Mouse (Mus musculus) kidney, embryonic 16.5 days (tissue): ENCODE measurements around the gene Alk. TPM values are rescaled to one million over a fixed set of nuclear protein-coding genes. Genes with fewer than 3 reads are reported as not detected.

Source experiments
- ATAC-seq: fragments of 200-750 bp; cut with Nextera tagmentation; 2 replicates; pipeline ENCODE4 v1.8.0; 2017; ENCODE audit warnings: moderate TSS enrichment; ENCODE audit not compliant: low FRiP score, low TSS enrichment
- H3K27ac ChIP-seq: fragments of 300-500 bp; sonication (generic); 2 replicates; pipeline ENCODE4 v1.5.1; 2014; ENCODE audit warnings: low read length
- H3K27me3 ChIP-seq: fragments of 300-500 bp; sonication (generic); 2 replicates; pipeline ENCODE4 v1.6.1; 2014; ENCODE audit warnings: low read length, control low read depth, mixed read lengths; ENCODE audit not compliant: insufficient read depth
- H3K36me3 ChIP-seq: fragments of 300-500 bp; sonication (generic); 2 replicates; pipeline ENCODE4 v1.6.1; 2014; ENCODE audit warnings: low read length, control low read depth, mixed read lengths; ENCODE audit not compliant: insufficient read depth
- H3K4me1 ChIP-seq: fragments of 300-500 bp; sonication (generic); 2 replicates; pipeline ENCODE4 v1.6.1; 2014; ENCODE audit warnings: low read length, control low read depth, mixed read lengths; ENCODE audit not compliant: insufficient read depth
- H3K4me2 ChIP-seq: fragments of 300-500 bp; sonication (generic); replicated peaks from 2 replicates; pipeline ENCODE4 v1.6.1; 2014; ENCODE audit warnings: low read depth, low read length
- H3K4me3 ChIP-seq: fragments of 300-500 bp; sonication (generic); 2 replicates; pipeline ENCODE4 v1.5.1; 2014; ENCODE audit warnings: mild to moderate bottlenecking, low read length
- H3K9ac ChIP-seq: fragments of 300-500 bp; sonication (generic); replicated peaks from 2 replicates; pipeline ENCODE4 v1.6.1; 2014; ENCODE audit warnings: low read length
- H3K9me3 ChIP-seq: fragments of 300-500 bp; sonication (generic); 2 replicates; pipeline ENCODE4 v1.6.1; 2016; ENCODE audit warnings: low read length, control low read depth
- WGBS: fragments of 180-500 bp; shearing (Covaris S2); extraction: QIAGEN DNeasy Blood & Tissue Kit; methylation state at CpG from one replicate; pipeline ENCODE4 v1.1.7; 2014; 5-methylcytosine and 5-hydroxymethylcytosine counted together
- polyA plus RNA-seq: library from polyadenylated mRNA; unstranded; fragments of >200 nt; fragmentation: Nextera tagmentation; extraction: Ambion mirVana; gene quantifications from 2 replicates; pipeline ENCODE4 v1.2.1, GENCODE M21; 2015

The Alk gene
- polyA plus RNA-seq, 1 experiment from 2014 or later = 0.19 TPM

DNA sequence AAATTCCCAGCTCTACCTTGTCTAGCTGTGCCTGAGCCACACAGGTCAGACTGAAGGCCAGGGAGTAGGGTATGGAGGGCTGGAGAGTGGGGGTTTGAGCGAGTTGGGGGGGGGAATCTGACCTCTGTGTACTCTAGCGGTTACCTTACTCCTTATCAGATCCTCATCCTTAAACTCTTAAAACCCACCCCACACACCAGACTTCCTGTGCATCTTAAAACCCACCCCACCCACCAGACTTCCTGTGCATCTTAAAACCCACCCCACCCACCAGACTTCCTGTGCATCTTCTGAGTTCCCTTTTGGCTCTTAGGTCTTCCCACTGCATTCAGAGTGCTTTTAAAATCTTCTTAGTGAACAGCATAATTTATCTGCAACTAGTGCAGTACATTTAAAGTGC, 422.0 kb downstream of the Alk start:
- WGBS = 51% methylated on average over 2 of the region's 2 CpGs
- H3K4me1 ChIP-seq = no peaks in the 10 kb centered on the region
- no peak overlapping the region for H3K9ac ChIP-seq
- no peak overlapping the region for H3K27ac ChIP-seq
- H3K4me3 ChIP-seq = no peak overlapping the region
- no peaks in the 10 kb centered on the region for H3K9me3 ChIP-seq
- no peak for ATAC-seq
- no peaks in the 10 kb centered on the region for H3K27me3 ChIP-seq
- H3K4me2 ChIP-seq = no peak overlapping the region
- H3K36me3 ChIP-seq = no peaks in the 10 kb centered on the region

DNA sequence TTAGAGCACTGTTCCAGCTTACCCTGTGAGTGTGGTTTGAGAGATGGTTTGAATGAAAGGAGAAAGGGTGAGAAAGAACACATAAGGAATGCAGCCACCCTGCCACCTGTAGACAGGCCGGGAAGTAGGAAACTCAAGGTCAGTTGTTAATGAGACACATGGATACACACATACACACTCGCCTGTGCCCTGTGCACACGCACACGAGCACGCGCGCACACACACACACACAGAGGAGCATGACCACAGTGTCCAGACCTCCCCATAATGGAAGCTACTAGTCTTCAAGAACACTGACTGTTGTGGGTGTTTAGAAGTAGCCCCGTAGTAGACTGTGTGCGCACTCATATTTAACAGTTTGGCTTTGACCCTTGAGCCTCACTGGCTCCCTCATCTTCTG, 424.2 kb downstream of the Alk start:
- 92% methylated on average over 9 of the region's 9 CpGs for WGBS
- no peak overlapping the region for H3K27ac ChIP-seq

DNA sequence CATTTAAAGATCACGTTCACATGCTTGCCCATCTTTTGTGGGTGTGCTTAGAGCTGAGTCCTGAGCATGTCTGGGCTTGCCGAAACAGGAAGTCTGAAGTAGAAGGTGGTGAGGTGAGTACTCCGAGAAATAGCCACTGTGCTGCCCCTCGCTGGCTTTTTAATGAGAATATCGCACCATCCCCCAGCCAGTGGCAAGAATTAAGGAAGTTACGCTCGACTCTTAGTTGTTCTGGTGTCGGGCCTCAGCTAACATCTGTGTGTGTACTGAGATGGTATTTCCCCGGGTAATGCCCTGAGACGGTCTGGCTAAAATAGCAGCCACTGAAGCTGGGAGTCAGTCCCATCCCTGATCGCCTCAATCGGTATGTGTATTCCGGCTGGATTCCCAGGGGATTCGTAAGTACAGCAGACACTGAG, 424.7 kb downstream of the Alk start:
- Histone ChIP-seq H3K9me3 (no peaks in the 10 kb centered on the region), H3K4me3 (no peak overlapping the region)
- ATAC-seq = no peak

More for the DNA sequence above, 424.2 kb downstream of the Alk start:
- no peak overlapping the region for H3K9ac ChIP-seq
- no peak overlapping the region for H3K4me2 ChIP-seq
- no peaks in the 10 kb centered on the region for H3K36me3 ChIP-seq
- H3K9me3 ChIP-seq = no peaks in the 10 kb centered on the region
- no peak for ATAC-seq
- H3K27me3 ChIP-seq = no peaks in the 10 kb centered on the region
- H3K4me3 ChIP-seq = no peak overlapping the region
- H3K4me1 ChIP-seq = no peaks in the 10 kb centered on the region

DNA sequence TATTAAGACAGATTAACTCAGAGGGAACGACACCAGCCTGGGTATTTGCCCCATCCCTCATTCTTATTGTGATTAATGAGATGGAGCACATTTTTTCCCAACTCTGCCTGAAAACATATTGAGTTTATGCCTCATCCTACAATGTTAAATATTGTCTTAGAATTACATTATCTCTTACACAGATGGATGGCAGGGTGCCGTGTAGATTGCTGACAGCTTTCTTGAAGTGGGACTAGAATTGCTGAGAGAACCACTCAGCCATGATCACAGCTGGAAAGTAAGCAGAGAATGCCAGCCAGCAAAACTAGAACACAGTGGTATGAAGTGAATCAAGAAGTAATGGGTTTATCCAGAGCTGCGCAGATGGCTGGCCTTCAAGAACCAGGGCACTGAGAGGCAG, 430.6 kb downstream of the Alk start:
- no peaks in the 10 kb centered on the region for H3K36me3 ChIP-seq
- H3K4me2 ChIP-seq = no peak overlapping the region
- H3K27me3 ChIP-seq = no peaks in the 10 kb centered on the region
- no peak for ATAC-seq
- H3K9me3 ChIP-seq = no peaks in the 10 kb centered on the region
- no peak overlapping the region for H3K9ac ChIP-seq
- no peaks in the 10 kb centered on the region for H3K4me1 ChIP-seq
- H3K27ac ChIP-seq = no peak overlapping the region
- H3K4me3 ChIP-seq = no peak overlapping the region
- WGBS = 70% methylated on average over 3 of the region's 3 CpGs

More for the DNA sequence above, 424.7 kb downstream of the Alk start:
- 88% methylated on average over 14 of the region's 14 CpGs for WGBS
- H3K4me2 ChIP-seq = no peak overlapping the region
- H3K4me1 ChIP-seq = no peaks in the 10 kb centered on the region
- H3K9ac ChIP-seq = no peak overlapping the region
- H3K27me3 ChIP-seq = no peaks in the 10 kb centered on the region
- no peak overlapping the region for H3K27ac ChIP-seq
- H3K36me3 ChIP-seq = no peaks in the 10 kb centered on the region

DNA sequence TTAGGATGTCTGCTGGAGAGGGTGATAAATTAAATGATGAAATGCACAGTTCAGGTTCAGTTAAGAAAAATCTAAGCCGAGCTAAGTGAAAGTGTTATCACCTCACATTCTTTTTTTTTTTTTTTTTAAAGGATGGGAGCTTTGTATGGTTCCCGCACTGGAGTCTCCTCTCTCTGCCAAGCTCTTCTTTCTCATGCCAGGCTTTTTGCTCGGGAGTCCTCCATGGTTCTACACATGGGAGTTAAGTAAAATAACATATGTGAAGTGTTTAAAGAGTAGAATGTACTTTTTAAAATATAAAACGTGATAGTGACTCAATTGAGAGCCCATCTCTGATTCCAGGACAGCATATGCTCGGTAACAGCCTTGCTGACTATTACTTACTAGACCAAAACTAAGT, 436.3 kb downstream of the Alk start:
- Histone ChIP-seq H3K9ac (no peak overlapping the region), H3K4me2 (no peak overlapping the region), H3K4me1 (no peaks in the 10 kb centered on the region), H3K36me3 (no peaks in the 10 kb centered on the region), H3K27me3 (no peaks in the 10 kb centered on the region), H3K27ac (no peak overlapping the region), H3K9me3 (no peaks in the 10 kb centered on the region), H3K4me3 (no peak overlapping the region)
- no peak for ATAC-seq
- 69% methylated on average over 5 of the region's 5 CpGs for WGBS

DNA sequence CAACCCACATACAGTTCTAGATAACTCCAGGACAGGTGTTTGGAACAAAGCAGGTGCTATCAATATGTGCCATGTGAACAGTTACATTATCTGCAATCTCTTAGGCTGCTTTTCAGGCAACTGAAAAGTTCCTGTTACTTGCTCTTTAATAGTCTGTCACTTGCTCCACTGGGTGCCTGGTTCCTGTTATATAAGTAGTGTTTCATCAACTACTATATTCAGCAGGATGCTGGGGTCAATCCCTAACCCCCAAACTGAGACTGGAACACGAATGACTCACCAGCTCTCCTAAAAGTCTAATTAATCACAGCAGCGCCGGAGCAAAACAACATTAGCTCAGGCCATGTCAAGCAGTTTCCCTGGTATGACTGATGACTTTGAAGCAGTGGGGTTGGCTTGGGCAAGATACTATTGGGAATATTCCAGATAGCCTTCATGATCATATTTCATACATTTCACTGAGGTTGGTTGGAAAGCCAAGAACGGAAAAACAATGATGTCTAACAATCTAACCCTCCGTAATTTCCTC, 445.5 kb downstream of the Alk start:
- H3K9ac ChIP-seq = no peak overlapping the region
- no peak overlapping the region for H3K4me2 ChIP-seq
- H3K27me3 ChIP-seq = no peaks in the 10 kb centered on the region
- no peaks in the 10 kb centered on the region for H3K4me1 ChIP-seq
- 0 out of 2 replicates have a peak, but pooled peaks have one; percentile 27 for ATAC-seq
- WGBS = 27% methylated on average over 5 of the region's 5 CpGs
- no peaks in the 10 kb centered on the region for H3K36me3 ChIP-seq
- H3K9me3 ChIP-seq = no peaks in the 10 kb centered on the region
- no peak overlapping the region for H3K4me3 ChIP-seq
- H3K27ac ChIP-seq = no peak overlapping the region

DNA sequence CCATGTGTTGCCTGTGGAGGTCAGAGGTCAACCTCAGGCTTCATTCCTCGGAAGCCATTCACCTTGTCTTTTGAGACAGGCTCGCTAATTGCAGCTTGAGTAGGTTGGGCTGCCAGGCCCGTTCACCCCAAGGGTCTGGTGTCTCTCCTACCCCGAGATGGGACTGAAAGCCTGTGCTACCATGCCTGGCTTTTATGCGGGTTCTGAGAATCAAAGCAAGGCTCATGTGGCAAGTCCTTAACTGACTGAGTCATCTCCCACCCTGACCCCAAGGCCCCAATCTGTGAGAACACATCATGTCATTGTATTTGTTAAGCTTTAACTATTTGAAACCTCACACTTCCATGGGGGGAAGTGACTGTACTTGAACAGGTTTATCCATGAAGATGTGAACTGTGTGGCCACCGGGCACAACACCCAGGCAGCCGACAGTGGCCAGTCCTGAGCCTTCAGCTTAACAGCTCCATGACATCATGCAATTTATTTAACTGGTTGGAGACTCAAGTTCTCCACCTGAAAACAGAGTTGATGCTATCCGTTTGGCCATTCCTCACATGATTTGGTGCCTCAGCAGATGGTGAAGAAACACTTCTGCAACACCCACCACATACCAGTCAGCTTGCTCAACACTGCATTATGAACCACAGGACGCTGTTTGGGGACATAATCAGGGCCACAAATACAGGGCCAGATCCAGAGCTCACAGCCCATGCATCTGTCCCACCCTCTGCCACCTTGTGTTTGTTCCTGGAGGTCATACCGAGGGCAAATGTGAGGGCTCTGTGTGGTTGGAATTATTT, 446.4 kb downstream of the Alk start:
- H3K4me2 ChIP-seq = no peak overlapping the region
- WGBS = 73% methylated on average over 10 of the region's 10 CpGs
- H3K4me3 ChIP-seq = no peak overlapping the region
- peak; percentile 61 for ATAC-seq
- H3K27ac ChIP-seq = no peak overlapping the region
- no peak overlapping the region for H3K9ac ChIP-seq
- no peaks in the 10 kb centered on the region for H3K36me3 ChIP-seq
- no peaks in the 10 kb centered on the region for H3K9me3 ChIP-seq
- no peaks in the 10 kb centered on the region for H3K4me1 ChIP-seq
- H3K27me3 ChIP-seq = no peaks in the 10 kb centered on the region

DNA sequence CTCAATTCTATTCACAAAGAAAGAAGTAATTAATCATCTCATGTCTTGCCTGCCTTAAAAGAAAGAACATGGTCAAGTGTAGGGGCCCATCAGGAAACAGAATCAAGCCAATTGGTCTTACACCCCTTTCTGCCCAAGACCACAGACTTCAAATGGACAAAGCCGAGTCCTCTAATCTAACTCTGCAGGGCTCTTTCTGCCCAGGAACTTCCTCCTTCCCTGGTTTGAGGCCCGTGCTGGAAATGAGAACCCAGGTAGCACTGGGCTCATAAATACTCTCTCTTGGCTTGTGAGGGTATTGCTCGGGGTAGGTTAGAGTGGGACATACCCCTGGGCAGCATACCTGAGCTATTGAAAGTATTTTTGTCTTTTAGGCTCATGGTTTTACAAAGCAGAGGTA, 451.4 kb downstream of the Alk start:
- Histone ChIP-seq H3K9ac (no peak overlapping the region), H3K27me3 (no peaks in the 10 kb centered on the region), H3K4me1 (no peaks in the 10 kb centered on the region), H3K27ac (no peak overlapping the region), H3K4me3 (no peak overlapping the region), H3K4me2 (no peak overlapping the region), H3K9me3 (no peaks in the 10 kb centered on the region), H3K36me3 (no peaks in the 10 kb centered on the region)
- 83% methylated on average over 3 of the region's 3 CpGs for WGBS
- ATAC-seq = no peak

DNA sequence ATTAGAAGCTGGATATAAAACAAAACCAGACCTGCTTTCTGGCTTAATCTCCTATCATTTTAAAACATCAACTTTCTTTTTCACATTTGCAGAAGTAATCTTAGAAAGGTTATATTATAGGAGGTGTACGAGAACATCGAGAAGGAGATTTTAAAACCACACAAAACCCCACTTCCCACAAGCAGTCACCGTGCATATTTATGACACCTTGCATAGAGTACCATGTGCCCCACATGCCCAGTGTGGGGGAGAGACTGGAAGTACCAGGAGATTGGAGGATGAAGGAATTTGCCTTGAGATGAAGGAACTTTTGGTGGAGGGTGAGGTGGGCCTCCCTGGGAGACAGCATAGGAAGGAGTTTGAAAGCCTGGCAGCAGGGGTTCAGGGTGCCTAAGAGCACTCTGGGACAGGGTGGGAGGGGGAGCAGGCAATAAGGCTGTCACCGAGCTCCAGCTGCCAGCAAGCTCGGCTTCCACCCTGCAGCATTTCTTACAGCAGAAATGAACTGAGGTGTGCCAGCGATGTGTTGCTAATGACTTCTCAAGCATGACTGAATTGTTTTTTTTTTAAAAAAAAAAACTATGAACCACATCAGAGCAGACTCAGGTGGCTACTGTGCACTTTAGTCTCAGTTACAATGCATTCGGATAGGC, 459.4 kb downstream of the Alk start:
- WGBS = 34% methylated on average over 7 of the region's 7 CpGs
- H3K27me3 ChIP-seq = no peaks in the 10 kb centered on the region; the same call in 1 of the 2 replicates
- no peak overlapping the region for H3K4me2 ChIP-seq
- no peaks in the 10 kb centered on the region for H3K4me1 ChIP-seq
- no peak overlapping the region for H3K27ac ChIP-seq
- H3K9me3 ChIP-seq = no peaks in the 10 kb centered on the region
- H3K9ac ChIP-seq = no peak overlapping the region
- peak; percentile 86 for ATAC-seq
- no peaks in the 10 kb centered on the region for H3K36me3 ChIP-seq
- H3K4me3 ChIP-seq = no peak overlapping the region

DNA sequence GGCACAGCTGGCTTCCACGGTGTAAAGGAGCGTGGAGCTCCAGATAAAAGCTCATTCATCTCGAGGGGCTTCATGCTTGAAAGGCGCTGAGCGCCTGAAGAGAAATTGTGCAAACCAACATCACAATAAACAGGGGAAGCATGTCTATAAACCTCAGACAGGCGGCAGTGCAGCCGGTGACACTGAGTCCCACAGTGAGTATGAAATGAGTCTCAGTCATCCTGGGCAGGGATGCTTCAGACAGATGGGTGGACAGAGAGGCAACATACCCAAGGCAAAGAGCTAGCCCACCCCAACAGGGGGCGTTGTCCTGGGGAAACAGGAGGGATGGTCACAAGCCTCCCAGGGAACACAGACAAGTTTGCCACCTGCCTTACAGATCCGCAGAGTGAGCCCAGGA, 460.0 kb downstream of the Alk start:
- H3K4me3 ChIP-seq = no peak overlapping the region
- 0 out of 2 replicates have a peak, but pooled peaks have one; percentile 19 for ATAC-seq
- H3K4me2 ChIP-seq = no peak overlapping the region
- H3K27me3 ChIP-seq = no peaks in the 10 kb centered on the region; the same call in 1 of the 2 replicates
- H3K9me3 ChIP-seq = no peaks in the 10 kb centered on the region
- no peaks in the 10 kb centered on the region for H3K4me1 ChIP-seq
- WGBS = 50% methylated on average over 9 of the region's 9 CpGs
- H3K27ac ChIP-seq = no peak overlapping the region
- no peaks in the 10 kb centered on the region for H3K36me3 ChIP-seq
- H3K9ac ChIP-seq = no peak overlapping the region
